Mouse (Mus musculus) heart, adult 8-10 months (tissue): Measurements from ENCODE around the gene Ide. TPM values are rescaled to one million over a fixed set of nuclear protein-coding genes. Genes with fewer than 3 reads are reported as not detected.

Experiments used
- DNase-seq: peaks from one replicate; pipeline ENCODE4 v3.0.0; 2022; ENCODE audit warnings: low spot score
- total RNA-seq, 4 experiments: library from RNA; stranded (reverse); gene quantifications; 2 replicates each; pipeline ENCODE4 v1.2.4; 2022

The Ide gene
- total RNA-seq, 4 experiments from 2014 or later: 54.5 to 105 (median 65.6) TPM

DNA sequence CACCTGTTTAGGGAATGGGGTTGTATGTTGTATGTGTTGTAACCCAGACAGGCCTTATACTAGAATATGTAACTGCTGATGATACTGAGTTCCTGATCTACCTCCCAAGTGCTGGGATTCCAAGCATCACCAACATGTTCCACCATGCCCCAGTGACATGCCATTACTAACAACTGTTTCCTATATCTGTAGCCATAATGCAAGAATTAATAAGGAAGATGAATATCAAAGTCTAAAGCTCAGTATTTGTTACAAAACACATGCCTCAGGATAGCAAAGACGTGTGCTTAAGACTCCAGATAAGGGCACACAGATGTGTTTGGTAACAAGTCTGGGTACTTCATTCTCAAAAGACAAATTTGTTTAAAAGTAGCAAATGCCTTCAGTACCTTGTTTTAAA lies 2.3 kb downstream of the Ide start:
- no peak for DNase-seq

DNA sequence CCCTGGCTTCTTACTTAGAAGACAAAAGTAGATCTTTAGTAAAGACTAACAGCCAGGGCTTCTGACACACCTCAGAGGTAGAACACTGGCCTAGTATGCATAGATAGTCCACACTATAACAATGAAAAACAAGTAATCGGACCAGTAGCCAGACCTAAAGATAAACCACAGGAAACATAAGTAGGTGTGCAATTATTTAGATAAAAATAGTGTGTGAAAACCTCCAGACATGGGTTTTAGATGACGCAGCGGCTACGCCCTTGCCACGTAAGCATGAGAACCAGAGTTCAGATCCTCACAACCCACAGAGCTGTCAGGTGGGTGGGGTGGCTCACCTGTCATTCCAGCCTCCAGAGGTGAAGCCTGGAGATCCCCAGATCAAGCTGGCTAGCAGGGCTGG lies 4.3 kb downstream of the Ide start:
- no peak for DNase-seq

DNA sequence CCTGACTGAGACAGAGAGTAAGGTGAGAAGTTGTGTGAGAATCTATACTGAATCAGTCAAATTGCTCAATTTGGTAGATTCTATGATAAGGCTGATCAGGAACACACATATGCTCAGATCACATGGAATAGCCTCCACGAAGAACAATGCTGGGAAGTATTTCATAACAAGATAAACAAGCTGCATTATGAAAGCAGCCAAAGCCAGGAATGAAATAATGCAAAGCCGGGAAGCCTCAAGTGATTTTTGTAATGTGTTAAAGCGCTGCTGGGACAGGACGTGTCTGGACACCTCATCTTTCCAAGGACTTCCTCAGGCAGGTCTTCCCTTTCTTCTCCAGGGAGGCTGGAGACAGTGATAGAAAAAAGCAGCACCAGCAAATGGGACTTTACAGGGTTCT lies 4.9 kb downstream of the Ide start:
- DNase-seq: no peak

DNA sequence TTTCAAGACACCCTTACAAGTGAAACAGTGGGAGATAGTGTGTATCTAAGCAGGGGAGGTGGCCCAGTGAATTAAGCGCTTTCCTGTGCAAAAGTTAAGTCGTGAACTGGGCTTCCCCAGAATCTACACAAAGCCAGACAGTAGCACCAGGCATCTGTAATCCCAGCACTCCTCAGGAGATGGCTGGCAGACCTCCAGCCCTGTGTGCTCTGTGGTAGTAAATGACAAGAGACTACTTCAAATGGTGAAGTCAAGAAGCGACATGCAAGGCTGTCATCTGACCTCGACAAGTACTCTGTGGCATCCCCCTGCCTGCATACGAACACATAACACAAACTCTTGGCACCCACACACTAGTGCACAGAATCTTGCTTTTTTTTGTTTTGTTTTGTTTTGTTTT lies 10.4 kb downstream of the Ide start:
- DNase-seq: no peak

DNA sequence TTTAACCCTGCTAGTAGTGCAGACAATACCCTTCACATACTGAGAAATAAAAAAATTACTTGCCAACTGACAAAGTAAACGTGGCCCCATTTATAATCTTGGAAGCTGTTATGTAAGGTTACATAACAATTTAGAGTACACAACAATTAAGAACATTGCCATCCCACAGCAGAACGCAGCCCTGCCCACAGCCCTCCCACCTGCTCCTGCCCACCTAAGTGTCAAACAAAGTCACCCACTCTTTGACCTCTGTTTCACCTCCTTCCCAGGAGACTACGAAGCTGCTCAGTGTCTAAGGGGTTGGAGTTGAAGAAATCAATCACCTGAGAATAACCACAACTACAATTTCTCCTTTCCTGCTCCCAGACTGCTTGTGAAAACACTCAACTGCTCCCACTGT lies 14.1 kb downstream of the Ide start:
- DNase-seq: no peak

DNA sequence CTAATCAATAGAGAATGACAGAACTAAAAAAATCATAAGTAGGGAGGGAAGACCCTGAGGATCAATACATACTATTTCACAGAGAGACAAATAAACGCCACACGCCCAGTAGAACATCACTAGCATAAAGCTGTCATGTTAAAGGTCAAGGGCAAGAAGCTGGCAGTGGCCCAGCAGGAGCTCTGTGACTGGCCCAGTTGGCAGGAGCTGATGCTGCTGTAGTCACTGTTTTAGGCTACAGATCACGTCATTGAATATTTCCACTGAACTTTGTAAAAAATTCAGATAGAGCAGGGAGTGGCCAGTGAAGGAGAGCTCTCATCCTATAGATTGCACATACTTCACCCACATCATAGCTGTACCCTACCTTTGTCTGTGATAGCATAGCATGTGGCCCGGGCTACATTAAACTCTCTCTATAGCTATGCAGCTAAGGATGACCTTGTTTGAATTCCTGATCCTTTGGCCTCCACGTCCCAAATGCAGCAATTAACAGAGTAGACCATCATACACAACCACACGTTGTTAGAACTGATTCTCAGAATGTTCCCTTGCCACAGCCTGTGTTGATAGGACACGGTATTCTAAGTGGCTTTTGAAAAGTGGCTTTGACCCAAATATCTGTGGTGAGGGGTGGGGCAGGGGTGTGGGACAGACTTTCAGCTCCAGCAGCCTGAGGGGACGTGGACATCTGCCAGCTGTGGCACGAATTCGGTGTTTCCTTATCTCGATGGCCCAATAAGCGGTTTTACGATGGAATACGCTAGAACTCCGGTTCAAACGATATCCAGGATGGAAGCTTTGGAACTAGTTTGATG lies 16.6 kb downstream of the Ide start:
- peak; percentile 7 for DNase-seq

DNA sequence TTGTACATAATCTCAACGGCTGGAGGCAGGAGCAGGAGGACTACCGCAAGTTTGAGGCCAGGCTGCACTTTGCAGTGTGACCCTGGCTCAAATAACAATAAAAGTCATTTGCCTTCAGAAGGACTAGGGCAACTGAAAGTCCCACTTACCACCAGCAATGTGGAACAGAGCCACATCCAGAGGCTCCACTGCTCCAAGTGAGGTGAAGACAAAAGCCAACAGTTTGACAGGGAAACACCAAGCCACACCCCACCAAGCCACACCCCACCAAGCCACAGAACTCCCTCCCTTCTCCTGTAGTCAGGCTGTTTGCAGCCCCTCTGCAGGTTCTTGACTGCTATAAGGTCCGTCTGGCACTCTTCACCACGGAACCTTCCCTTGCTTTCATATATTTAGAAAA lies 20.3 kb downstream of the Ide start:
- peak; percentile 11 for DNase-seq

DNA sequence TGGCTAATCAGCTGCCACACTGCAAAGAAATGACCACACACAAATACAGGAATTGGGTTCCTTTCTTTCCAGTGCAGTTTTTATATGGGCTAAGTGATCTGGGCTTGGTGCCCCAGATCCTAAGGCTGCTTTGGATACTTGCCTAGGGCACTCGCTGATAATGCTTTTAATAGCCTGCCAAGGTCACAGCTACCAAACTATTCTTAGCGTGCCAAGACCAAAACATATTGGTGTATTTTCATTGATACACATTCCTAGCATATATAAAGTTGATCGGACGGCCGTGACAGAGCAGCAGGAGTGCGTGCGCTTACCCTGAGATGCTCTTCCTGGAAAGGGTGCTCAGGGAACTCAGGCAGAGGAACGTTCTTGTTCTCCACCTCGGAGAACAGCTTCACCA lies 22.6 kb downstream of the Ide start:
- DNase-seq: peak; percentile 57

DNA sequence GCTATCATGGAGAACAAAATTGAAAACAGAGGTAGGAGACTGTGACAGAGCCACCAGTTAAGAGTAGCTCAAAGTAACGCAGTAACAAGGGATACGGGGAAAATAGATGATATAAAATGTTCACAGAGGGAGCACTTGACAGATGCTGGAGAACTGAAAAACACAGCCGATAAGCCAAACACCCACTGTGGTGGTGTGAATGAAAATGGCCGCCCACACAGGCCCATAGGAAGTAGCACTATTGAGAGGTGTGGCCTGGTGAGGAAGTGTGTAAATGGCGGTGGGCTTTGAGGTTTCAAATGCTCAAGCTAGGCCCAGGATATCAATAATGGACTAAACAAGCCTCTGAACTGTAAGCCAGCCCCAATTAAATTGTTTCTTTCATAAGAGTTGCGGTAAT lies 26.2 kb downstream of the Ide start:
- DNase-seq: no peak

DNA sequence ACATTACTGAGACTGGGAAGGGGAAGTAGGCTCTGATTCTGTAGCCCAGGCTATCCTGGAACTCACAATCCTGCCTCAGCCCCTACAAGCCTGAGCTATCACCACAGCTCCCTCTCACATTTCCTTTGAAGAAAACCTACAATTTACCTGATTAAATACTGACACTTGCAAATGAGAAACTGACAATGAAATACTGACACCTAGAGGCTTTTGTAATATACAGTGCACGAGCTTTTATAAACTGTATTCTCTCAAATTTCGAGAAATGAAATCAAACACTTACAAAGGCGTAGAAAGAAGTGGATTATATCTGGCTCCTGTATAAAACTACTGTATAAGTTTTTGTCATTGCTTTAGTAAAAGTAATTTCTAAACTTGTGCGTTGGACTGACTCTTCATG lies 27.5 kb downstream of the Ide start:
- no peak for DNase-seq

DNA sequence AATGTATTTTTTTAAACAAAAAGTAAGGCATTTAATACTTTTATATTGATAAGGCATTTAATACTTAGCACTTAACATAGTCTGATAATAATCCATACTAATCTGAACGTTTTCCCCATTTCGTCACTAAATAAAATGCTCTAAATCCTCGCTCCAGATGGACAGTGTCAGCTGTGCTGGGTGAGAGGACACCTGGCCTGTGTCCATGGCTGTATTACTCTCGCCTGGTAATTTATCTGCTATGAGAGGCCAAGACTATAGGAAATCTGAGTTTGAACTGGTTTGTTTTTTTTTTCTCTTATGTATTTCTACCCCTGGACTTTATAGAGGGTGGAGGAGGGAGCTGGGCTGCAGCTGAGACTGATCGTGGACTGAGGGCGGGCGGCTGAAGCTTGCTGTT lies 28.7 kb downstream of the Ide start:
- DNase-seq: no peak

DNA sequence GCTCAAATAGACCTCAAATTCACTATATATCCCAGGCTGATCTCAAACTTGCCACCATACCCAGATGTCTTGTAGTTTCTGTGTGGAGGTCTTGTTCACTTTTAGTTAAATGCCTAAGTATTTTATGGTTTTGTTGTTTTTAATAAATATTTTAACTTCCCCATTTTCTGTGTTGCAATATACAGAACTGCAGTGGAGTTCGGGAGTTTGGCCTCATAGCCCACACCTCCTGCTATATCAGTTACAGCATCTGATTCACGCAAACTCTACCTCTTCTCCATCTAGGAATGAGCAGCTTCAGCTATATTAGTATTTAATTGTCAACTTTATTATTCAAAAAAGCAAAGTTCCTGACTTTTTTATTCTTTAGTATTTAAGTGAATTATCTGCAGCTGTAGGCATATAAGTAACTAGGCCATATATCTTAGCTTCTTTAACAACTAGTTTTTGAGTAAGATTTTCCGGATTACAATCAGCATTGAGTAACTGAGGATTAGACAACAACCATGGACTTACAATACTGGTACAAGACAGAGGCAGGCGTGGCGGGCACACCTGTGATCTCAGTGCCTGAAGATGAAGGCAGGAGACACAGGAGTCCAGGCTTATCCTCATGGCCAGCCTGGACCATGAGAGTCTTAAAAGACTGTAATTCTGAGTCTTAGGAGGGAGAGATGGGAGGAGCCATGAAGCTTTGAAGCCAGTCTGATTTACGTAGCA lies 29.7 kb downstream of the Ide start:
- DNase-seq: no peak

DNA sequence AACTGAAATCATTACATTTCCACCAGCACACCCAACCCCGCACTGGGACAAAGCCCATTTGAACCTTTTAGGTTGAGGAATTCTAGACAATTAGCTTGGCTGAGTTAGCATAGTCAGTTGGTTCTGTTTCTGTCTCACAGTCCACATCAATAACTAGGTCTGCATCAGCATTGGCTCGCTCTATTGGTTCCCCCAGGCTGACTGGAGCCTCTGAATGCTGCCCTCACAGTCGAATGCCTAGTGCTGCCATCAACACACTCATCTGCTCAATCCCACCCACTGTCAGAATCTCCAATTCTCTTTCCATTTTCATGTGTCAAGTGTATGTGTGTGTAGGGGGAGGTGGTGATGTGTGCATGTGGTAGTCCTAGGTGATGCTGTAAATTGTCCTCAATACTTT lies 31.5 kb downstream of the Ide start:
- no peak for DNase-seq

DNA sequence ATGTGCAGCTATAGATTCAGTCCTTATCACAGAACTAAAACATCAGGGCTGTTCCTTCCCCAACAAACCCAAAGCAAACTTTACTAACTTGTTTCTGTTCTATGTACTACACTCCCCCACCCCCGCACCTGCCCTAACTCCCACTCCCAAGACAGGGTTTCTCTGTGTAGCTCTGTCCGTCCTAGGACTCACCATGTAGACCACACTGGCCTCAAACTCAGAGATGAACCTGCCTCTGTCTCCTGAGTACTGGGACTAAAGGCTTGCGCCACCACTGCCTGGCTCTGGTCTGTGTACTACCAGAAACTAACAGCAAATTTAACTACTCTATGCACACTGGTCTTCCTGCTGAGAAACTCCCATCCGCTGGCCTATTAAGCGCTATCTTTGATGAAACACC lies 32.8 kb downstream of the Ide start:
- DNase-seq: no peak

DNA sequence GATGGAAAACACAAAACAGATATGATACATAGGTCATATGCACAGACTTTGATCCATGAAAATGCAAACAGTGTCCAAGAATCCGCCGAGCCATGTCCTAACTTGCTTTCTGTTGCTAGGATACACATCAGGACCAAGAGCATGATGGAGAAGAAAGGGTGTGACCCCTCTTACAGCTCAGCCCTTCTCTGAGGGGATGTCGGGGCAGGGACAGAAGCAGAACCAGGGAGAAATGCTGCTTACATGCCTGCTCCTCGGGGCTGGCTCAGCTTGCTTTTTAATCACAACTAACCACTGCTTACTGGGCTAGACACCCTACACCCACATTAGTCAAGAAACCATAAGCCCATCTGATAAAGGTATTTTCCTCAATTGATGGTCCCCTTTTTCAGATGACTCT lies 33.6 kb downstream of the Ide start:
- DNase-seq: no peak

DNA sequence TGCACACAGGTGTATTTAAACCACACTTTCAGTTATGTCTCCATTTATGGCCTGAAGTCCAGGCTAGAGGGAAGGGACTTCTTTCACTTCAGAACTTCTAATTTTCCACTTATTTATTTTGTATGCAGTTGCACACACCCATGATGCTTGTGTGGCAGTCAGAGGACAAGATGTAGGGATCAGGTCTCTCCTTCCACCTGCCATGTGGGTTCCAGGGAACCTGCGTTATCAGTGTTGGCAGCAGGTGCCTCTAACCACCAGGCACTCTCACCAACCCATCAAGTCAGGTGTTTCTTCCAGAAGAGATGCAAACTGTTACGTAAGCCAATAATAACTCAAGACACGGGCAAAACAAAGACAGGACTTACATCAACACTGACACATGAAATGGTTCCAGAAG lies 35.9 kb downstream of the Ide start:
- no peak for DNase-seq

DNA sequence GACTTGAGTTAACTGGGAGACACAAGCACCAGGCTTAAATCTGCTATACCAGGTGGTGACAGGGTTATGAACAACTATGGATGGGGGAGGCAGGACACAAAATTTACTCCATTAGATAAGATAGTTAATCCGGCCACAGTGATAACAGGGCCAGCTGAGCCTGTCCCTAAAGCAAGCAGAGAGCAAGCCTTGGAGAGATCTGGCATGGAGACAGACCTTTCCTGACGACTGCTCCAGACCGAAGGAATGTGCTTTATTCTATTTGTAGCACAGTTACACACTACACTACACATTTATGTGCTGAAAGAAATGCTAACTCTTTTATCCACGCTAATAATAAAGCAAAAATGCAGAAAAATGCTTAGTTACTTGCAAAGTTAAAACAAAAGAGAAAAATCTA lies 46.0 kb downstream of the Ide start:
- peak; percentile 38 for DNase-seq

DNA sequence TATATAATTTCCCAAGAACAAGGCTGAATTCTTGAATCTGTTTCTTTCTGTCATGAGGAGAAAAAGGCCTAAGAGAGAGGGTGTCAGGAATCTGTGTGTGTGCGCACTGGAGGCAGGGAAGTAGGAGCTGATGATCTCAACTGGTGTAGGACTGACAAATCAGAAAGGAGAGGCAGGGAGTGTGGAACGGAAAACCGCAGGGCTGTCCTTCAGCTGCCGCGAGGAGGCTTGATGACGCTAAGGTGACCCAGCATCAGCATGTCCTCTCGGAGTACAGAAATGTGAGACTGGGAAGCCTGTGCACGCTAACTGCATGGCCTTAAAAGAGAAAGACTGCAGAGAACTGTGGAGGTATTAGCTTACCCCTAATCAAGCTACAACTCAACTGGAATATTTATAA lies 46.7 kb downstream of the Ide start:
- DNase-seq: no peak

DNA sequence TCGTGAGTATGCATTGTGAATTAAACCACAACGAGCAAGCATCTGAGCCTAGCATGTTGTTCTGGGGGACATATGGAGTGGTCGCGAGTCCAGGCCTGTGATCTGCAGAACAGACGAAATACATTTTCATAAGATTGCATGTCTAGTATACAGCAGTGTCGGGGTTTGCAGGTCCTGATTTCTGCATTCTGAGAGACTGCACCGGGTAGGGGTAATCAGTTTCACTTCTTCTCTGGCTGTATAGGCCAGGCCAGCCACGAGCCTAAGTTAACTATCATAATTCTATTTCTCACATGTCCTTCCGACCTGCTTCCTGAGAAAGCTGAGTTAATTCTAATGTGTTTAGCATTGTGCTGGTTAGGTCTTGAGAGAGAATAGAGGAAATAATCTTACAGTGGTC lies 52.9 kb downstream of the Ide start:
- DNase-seq: no peak

DNA sequence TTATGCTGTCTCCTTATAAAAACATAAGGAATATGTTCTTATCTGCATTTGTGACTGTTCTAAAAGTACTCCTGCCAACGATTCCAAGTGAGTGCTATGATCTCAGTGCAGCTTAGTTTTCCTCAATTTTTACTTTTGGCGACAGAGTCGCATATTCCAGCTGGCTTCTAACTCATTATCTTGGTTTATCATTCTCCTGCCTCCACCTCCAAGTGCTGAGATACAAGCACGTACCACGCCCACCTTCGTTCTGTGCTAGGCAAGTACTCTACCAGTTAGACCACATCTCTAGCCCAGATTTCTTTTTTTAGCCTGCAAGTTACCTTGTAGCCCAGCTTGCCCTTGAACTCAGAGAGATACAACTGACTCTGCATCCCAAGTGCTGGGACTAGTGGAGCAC lies 54.5 kb downstream of the Ide start:
- no peak for DNase-seq

DNA sequence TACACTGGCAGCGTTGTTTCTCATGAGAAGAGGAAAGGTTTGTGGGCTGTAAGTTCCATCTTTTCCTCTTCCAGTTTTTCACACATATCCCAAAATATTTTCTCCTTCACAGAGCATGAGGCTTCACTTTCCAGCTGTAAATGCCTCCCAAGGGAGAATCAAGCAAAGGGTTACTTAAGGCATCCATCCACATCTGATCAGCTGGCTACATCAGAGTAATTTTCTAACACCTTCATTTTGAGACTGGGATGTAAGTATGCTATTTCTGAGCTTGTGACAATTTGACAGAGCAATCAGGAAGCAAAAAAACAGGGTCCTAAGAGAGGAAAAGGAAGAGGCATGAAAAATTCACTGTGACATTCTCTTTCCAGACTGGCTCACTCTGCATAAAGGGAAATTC lies 55.9 kb downstream of the Ide start:
- no peak for DNase-seq

DNA sequence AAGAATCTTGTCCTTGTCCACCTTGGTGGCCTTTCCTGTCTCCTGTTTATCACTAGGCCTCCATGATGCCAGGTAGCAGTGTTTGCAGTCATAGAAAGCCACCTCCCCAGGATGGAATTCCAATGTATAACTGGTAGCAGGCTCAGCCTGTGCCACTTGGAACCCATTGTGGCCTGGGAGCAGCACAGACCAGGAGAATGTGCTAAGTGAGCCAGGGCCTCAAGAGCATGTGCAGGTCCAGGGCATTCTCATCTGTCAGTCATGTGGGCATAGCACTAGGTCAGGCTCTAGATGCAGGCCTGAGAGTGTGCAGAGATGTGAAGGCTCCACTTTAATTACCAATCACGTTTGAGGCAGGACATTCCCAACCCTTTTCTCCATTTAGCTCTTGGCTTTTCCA lies 58.5 kb downstream of the Ide start:
- no peak for DNase-seq

DNA sequence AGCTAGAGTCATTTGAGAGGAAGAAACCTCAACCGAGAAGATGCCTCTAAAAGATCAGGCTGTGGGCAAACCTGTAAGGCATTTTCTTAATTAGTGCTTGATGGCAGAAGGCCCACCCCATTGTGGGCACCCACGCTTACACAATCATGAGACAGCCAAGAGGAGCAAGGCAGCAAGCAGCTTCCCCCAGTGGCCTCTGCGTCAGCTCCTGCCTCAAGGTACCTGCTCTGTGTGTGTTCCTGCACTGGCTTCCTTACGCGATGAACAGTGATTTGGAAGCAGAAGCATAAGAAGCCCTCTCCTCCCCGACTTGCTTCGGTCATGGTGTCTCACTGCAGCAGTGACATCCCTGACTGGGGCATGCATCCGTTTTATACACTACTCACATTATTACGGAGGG lies 62.1 kb downstream of the Ide start:
- DNase-seq: no peak

DNA sequence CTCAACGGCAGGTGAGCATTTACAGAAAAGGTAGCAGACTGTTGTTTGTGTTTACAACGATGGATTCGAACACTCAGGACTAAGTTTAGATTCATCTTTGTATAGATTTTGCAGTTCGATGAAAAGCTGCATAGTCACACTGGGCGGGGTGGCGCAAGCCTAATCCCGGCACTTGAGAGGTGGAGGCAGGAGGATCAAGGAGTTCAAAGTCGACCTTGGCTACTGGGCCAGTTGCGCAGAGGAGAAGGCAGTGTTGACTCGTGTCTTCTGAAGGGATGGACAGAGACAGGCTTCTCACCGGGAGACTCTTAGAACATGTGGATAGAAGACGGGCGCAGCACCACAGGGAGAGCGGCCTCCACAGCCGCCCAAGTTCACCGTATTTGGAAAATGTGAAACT lies 68.5 kb downstream of the Ide start:
- no peak for DNase-seq
